Mouse (Mus musculus): ENCODE data around the gene Kctd11. TPM values are rescaled to one million over a fixed set of nuclear protein-coding genes. Genes with fewer than 3 reads are reported as not detected.
"Not testable (repeated sequence)": the region's sequence is repeated elsewhere in the genome, so short reads cannot be mapped to it uniquely, and the experiment has no call there.

Kctd11 gene
- polyA plus RNA-seq (2016; fragmentation: Nextera tagmentation; extraction: Ambion mirVana) = 4.1 and 4.5 TPM in 2 replicates

DNA sequence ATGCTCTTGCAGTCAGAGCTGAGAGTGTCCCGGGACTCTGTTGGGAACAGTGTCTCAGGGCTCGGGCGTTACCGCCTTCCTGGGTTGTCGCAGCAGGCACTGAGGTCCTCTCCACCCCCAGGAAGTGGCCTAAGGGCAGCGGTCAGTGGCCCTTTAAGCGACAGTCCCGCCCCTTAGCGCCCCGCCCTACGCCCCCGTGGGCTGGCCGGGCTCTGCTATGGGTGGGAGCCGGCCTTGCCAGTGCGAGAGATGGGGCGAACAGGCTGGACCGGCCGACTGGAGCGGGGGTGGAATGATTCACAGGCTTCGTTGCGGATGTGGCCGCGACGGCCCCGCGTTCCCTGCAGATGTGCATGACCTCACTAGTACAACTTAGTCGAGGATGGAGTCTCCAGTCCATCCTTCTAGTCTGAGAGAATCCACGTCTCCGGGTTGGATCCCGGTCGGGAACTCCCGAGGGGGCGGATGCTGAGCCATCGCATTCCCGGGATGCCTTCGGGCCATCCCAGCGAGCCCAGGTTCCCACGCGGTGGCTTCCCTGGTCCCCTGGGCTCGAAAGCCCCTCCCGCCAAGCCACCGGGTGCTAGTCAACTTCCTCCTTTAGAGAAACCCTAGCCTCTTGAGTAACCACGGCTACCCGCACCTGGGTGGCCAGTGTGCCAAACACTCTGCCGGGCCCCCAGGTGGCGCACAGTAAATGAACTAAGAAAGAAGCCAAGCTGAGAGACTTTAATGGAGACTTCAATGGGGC lies at the start of gene Kctd11:
Gene Kctd11, minus strand, starts transcription at position 554 of the 751 bp plus-strand sequence.
- H3K27ac ChIP-seq (ENCODE audit: poor library complexity, severe bottlenecking) = peak within 1 kb of the TSS; percentile 91
- under 1% methylated on average over 46 of the region's 46 CpGs for WGBS
- H3K27me3 ChIP-seq (replicated peaks) = no peaks in the 10 kb centered on the region
- H3K4me2 ChIP-seq = peak within 1 kb of the TSS; percentile 85
- no peaks in the 10 kb centered on the region for H3K9me3 ChIP-seq (replicated peaks)
- H3K36me3 ChIP-seq = no peaks in the 10 kb centered on the region
- H3K9ac ChIP-seq = peak within 1 kb of the TSS; percentile 75
- H3K4me3 ChIP-seq = peak within 1 kb of the TSS; percentile 58
- H3K4me1 ChIP-seq (replicated peaks) = peaks cover 66% of the 10 kb centered on the region
- peak; percentile 93 for ATAC-seq (ENCODE audit: insufficient number of reproducible peaks, low FRiP score)

DNA sequence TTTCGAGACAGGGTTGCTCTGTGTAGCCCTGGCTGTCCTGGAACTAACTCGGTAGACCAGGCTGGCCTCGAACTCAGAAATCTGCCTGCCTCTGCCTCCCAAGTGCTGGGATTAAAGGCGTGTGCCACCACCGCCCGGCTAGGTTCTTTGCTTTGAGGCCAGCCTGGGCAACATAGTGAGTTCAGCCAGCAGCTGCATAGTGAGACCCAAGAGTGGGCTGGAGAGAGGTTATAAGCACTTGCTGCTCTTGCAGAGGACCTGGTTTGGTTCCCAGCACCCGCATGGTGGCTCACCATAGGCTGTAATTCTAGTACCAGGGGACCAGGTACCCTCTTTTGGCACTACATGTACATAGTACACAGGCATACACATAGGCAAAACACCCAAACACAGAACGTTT lies 49.0 kb upstream of the Kctd11 start:
- not testable (repeated sequence) for H3K9me3 ChIP-seq (replicated peaks); H3K4me3 ChIP-seq; H3K27me3 ChIP-seq (replicated peaks); H3K4me1 ChIP-seq (replicated peaks); H3K36me3 ChIP-seq; H3K9ac ChIP-seq; H3K4me2 ChIP-seq; ATAC-seq (ENCODE audit: insufficient number of reproducible peaks, low FRiP score); H3K27ac ChIP-seq (ENCODE audit: poor library complexity, severe bottlenecking)
- 85% methylated on average over 8 of the region's 8 CpGs for WGBS

GRCm38 (mm10) chr11:69929712-69930111 lies 48.5 kb upstream of the Kctd11 start:
- Histone ChIP-seq H3K9ac (no peak overlapping the region), H3K27ac (ENCODE audit: poor library complexity, severe bottlenecking) (no peak overlapping the region), H3K4me3 (no peak overlapping the region), H3K27me3 (replicated peaks) (no peaks in the 10 kb centered on the region), H3K4me1 (replicated peaks) (peaks cover 6% of the 10 kb centered on the region), H3K36me3 (no peaks in the 10 kb centered on the region), H3K9me3 (replicated peaks) (no peaks in the 10 kb centered on the region), H3K4me2 (no peak overlapping the region)
- ATAC-seq (ENCODE audit: insufficient number of reproducible peaks, low FRiP score) = no peak
- 26% methylated on average over 4 of the region's 4 CpGs for WGBS

DNA sequence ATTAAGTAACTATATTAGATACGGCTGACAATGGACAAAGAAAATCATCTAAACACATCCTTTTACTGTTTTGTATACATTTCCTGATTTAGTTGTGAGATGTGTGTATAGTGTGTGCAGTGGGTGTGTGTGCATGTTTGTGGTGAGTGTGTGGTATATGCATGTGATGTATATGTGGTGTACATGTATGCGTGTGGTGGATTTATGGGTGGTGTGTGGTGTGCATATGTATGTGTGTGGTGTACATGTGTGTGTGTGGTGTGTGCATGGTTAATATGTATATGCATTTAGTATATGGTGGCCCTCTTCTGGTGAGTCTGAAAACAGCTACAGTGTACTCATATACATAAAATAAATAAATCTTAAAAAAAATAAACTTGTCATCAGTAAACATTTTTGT lies 46.3 kb upstream of the Kctd11 start:
- Histone ChIP-seq H3K9ac (no peak overlapping the region), H3K4me3 (no peak overlapping the region), H3K27ac (ENCODE audit: poor library complexity, severe bottlenecking) (no peak overlapping the region), H3K36me3 (no peaks in the 10 kb centered on the region), H3K27me3 (replicated peaks) (no peaks in the 10 kb centered on the region), H3K4me2 (no peak overlapping the region), H3K9me3 (replicated peaks) (no peaks in the 10 kb centered on the region), H3K4me1 (replicated peaks) (0 out of 2 replicates have a peak, but pooled peaks cover under 1% of the 10 kb centered on the region)
- no peak for ATAC-seq (ENCODE audit: insufficient number of reproducible peaks, low FRiP score)
- WGBS = 92% methylated on average over 2 of the region's 2 CpGs

DNA sequence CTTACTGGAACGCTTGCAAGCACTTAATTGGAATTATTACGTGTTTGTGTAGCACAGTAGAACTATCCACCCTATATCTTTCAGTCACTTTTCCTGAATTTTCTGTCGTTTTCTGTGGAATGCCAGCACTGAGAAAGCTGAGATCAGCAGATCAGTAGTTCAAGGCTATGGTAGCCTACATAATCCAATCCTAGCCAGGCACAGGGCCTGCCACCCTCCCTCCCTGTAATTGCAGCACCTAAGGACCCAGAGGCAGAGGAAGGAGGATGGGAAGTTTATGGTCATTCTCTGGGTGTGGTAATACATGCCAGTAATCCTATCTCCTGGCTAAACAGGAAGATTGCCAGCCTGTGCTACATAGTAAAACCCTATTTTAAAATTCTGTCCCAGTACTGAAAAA lies 41.6 kb upstream of the Kctd11 start:
- no peaks in the 10 kb centered on the region for H3K27me3 ChIP-seq (replicated peaks)
- no peak overlapping the region for H3K4me3 ChIP-seq
- H3K36me3 ChIP-seq = peaks cover 14% of the 10 kb centered on the region
- no peaks in the 10 kb centered on the region for H3K9me3 ChIP-seq (replicated peaks)
- H3K27ac ChIP-seq (ENCODE audit: poor library complexity, severe bottlenecking) = peak overlapping the region; percentile 98; the same call in 1 of the 2 replicates
- no peak overlapping the region for H3K4me2 ChIP-seq
- no peak for ATAC-seq (ENCODE audit: insufficient number of reproducible peaks, low FRiP score)
- WGBS = 66% methylated on average over 3 of the region's 3 CpGs
- H3K9ac ChIP-seq = no peak overlapping the region
- peaks cover 22% of the 10 kb centered on the region for H3K4me1 ChIP-seq (replicated peaks)

- Histone ChIP-seq H3K4me3 (peak overlapping the region; percentile 91), H3K4me2 (peak overlapping the region; percentile 74), H3K27me3 (replicated peaks) (no peaks in the 10 kb centered on the region), H3K36me3 (peaks cover 20% of the 10 kb centered on the region), H3K27ac (ENCODE audit: poor library complexity, severe bottlenecking) (peak overlapping the region; percentile 98), H3K4me1 (replicated peaks) (peaks cover 22% of the 10 kb centered on the region), H3K9ac (peak overlapping the region; percentile 77), H3K9me3 (replicated peaks) (no peaks in the 10 kb centered on the region)
- no peak for ATAC-seq (ENCODE audit: insufficient number of reproducible peaks, low FRiP score)
- 5% methylated on average over 12 of the region's 12 CpGs for WGBS
Observed at GRCm38 (mm10) chr11:69922012-69922756, 41.0 kb upstream of the Kctd11 start.

GRCm38 (mm10) chr11:69921114-69922011 lies 40.2 kb upstream of the Kctd11 start, which contains the start of gene Eif5a:
TSS of gene Eif5a (minus strand) at chr11:69921958.
- peak; percentile 96 for ATAC-seq (ENCODE audit: insufficient number of reproducible peaks, low FRiP score)
- Histone ChIP-seq H3K4me3 (peak within 1 kb of the TSS; percentile 91), H3K9me3 (replicated peaks) (no peaks in the 10 kb centered on the region), H3K36me3 (peaks cover 28% of the 10 kb centered on the region), H3K9ac (peak within 1 kb of the TSS; percentile 99), H3K27ac (ENCODE audit: poor library complexity, severe bottlenecking) (peak within 1 kb of the TSS; percentile 98), H3K27me3 (replicated peaks) (no peaks in the 10 kb centered on the region), H3K4me1 (replicated peaks) (peaks cover 22% of the 10 kb centered on the region), H3K4me2 (peak within 1 kb of the TSS; percentile 81)
- WGBS = under 1% methylated on average over 75 of the region's 78 CpGs

DNA sequence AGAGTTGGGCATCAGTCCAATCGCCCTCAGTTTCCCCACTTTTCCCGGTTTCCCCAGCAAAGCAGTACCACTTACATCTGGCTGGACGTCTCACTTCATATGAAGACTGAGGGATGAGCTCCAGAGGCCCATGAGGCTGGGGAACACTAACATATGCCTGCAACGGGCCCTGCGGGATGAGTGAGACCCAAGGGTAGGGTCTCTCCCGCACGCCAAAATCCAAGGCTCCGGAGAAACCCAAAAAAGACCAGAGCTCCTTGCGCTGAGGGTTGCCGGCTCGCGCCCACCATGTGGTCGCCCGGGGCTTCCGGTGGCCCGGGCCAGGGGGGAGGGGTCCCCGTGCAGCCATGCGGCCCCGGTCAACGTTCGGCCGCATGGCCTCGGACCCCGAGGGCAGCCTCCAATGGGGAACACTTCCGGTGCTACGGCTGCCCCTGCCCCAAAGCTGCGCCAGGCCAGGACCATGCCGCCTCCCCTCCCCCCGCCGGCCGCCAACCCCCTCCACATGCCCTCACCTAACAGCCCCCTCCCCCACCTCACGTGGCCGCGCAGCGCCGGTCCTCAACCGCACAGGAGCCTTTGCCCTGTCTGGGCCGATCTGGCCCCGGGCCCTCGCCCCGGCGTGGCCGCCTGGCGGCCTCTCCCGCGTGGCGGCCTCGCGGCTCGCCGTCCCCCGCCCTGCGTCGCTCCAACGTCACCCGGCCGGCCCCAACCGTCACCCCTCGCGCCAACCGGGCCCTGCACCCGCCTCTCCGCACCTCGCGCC lies 39.2 kb upstream of the Kctd11 start:
- ATAC-seq (ENCODE audit: insufficient number of reproducible peaks, low FRiP score) = peak; percentile 16

DNA sequence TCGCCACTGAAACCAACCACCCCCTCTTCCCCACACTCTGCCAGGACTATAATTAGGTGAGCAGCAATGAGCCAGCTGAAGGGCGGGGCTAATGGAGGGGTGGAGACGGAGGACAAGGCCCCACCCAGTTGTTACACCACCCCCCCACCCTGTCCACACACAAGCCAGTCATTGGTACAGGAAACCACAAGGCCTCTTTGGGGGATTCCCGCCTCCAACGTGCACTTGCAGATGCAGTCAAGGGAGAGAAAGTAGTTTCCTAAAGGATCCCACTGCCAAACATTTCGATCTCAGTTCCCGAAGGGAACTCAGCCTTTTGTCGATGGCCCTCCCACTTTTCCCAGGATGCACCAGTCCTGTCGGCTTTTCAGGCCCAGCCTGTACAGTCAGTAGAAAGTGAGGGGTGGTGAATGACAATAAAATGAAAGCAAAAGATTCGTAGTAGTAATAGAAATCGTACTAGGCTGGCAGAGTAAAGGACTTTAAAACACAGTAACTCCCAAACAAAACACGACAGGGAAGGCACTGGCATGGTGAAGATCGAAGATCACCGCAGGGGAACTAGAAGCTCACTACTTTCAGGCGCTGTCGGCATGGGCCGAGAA lies 38.6 kb upstream of the Kctd11 start:
- Histone ChIP-seq H3K9me3 (replicated peaks) (no peaks in the 10 kb centered on the region), H3K9ac (peak overlapping the region; percentile 99), H3K4me1 (replicated peaks) (peaks cover 38% of the 10 kb centered on the region), H3K4me3 (peak overlapping the region; percentile 91), H3K27ac (ENCODE audit: poor library complexity, severe bottlenecking) (peak overlapping the region; percentile 97), H3K4me2 (peak overlapping the region; percentile 81), H3K36me3 (peaks cover 44% of the 10 kb centered on the region), H3K27me3 (replicated peaks) (no peaks in the 10 kb centered on the region)
- ATAC-seq (ENCODE audit: insufficient number of reproducible peaks, low FRiP score) = peak; percentile 55
- 1% methylated on average over 17 of the region's 17 CpGs for WGBS

More for the DNA sequence above, 39.2 kb upstream of the Kctd11 start:
- no peaks in the 10 kb centered on the region for H3K9me3 ChIP-seq (replicated peaks)
- H3K4me2 ChIP-seq = peak overlapping the region; percentile 81
- H3K4me3 ChIP-seq = peak overlapping the region; percentile 91
- H3K27ac ChIP-seq (ENCODE audit: poor library complexity, severe bottlenecking) = peak overlapping the region; percentile 97
- H3K4me1 ChIP-seq (replicated peaks) = peaks cover 32% of the 10 kb centered on the region
- under 1% methylated on average over 61 of the region's 65 CpGs for WGBS
- H3K27me3 ChIP-seq (replicated peaks) = no peaks in the 10 kb centered on the region
- peak overlapping the region; percentile 99 for H3K9ac ChIP-seq
- H3K36me3 ChIP-seq = peaks cover 38% of the 10 kb centered on the region

- Histone ChIP-seq H3K9ac (peak overlapping the region; percentile 99), H3K27me3 (replicated peaks) (no peaks in the 10 kb centered on the region), H3K4me3 (peak overlapping the region; percentile 91), H3K27ac (ENCODE audit: poor library complexity, severe bottlenecking) (peak overlapping the region; percentile 97), H3K4me1 (replicated peaks) (peaks cover 44% of the 10 kb centered on the region), H3K9me3 (replicated peaks) (no peaks in the 10 kb centered on the region), H3K4me2 (peak overlapping the region; percentile 81), H3K36me3 (peaks cover 45% of the 10 kb centered on the region)
- ATAC-seq (ENCODE audit: insufficient number of reproducible peaks, low FRiP score) = no peak
- WGBS = 78% methylated on average over 9 of the region's 9 CpGs
Observed at GRCm38 (mm10) chr11:69919053-69919452, 37.8 kb upstream of the Kctd11 start.

Data from heart, embryonic 12.5 days (tissue).